Mouse (Mus musculus): ENCODE measurements around the gene 1700122O11Rik. TPM values are rescaled to one million over a fixed set of nuclear protein-coding genes. Genes with fewer than 3 reads are reported as not detected.

The 1700122O11Rik gene
- polyA plus RNA-seq, 1 experiment, result not detected

DNA sequence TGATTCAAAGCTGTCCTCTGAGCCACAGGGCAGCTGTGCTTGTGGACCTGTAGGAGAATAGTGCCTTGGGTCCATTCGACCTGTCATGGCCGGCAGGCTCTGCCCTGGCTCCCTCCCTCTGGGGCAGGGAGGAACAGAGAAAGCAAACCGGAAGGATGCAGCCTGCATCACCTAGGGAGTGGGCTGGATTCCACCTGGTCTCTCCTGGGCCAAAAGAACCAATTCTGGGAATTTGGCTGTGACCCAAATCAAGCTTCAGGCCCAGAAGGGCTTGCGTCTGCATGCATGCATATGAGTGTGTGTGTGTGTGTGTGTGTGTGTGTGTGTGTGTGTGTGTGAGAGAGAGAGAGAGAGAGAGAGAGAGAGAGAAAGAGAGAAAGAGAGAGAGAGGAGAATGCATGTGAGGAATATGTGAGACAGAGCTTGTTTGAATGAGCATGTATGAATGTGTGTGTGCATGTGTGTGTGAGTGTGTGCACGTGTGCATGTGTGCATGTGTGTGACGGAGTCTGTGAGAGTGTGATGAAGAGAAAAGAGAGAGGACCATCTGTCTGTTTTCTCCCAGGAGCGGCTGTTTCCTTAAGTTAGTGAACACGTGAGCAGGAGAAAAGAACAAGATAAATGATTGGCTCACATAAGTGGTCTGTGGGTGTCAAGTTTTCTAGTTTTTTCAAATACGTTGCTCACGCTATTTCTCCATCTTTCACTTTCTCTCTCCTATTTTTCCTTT lies 14.4 kb upstream of the 1700122O11Rik start:
- Histone ChIP-seq H3K4me3 (ENCODE audit: insufficient read depth, low read depth, low read length) (no peak overlapping the region), H3K27ac (ENCODE audit: insufficient read depth, low read depth, low read length) (no peak overlapping the region), H3K4me1 (ENCODE audit: control insufficient read depth, insufficient read depth, low read length) (peaks cover 8% of the 10 kb centered on the region)
- TF ChIP-seq CTCF (IDR thresholded peaks at IDR 0.05; ENCODE audit: insufficient read depth, low read depth, low read length), result no peak
- TF ChIP-seq POLR2A (IDR thresholded peaks at IDR 0.05; ENCODE audit: insufficient read depth, low read depth, low read length), result no peak
- WGBS, result 85% methylated on average over 10 of the region's 10 CpGs

DNA sequence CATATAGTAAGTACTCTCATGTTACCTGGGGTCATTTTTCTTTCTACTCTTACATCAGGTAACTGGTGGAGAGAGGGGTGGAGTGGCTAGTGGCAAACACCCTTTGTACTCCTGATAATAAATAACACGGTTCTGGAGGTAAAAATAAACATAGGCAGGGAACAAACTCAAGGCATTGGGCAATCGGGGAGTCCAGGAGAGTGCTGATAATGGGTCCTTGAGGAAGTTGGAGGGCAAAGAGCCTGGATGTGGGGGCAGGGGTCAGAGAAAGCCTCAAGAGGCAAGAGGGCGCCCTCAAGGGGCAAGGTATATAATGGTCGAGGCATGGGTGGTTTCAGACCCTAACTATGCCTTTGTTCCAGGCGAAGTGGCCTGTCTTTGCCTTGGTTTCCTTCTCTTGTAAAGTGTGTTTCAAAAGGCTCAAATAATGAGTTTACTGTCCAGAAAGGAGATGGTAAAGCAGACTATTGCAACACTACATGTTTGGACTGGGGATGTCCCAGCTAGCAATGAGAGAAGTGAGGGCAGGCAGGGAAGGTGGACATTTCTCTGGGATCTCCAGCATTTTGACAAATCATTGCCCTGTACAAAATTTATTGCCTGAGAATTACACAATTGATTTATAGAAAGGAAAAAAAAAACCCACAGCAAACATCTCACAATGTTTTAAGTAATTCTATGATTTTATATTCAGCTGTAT lies 13.7 kb upstream of the 1700122O11Rik start:
- peaks cover 1% of the 10 kb centered on the region for H3K4me1 ChIP-seq (ENCODE audit: control insufficient read depth, insufficient read depth, low read length)
- 85% methylated on average over 5 of the region's 5 CpGs for WGBS
- TF ChIP-seq POLR2A (IDR thresholded peaks at IDR 0.05; ENCODE audit: insufficient read depth, low read depth, low read length) (no peak), CTCF (IDR thresholded peaks at IDR 0.05; ENCODE audit: insufficient read depth, low read depth, low read length) (no peak)
- no peak overlapping the region for H3K4me3 ChIP-seq (ENCODE audit: insufficient read depth, low read depth, low read length)
- no peak overlapping the region for H3K27ac ChIP-seq (ENCODE audit: insufficient read depth, low read depth, low read length)

GRCm38 (mm10) chr17:48045631-48046030 lies 7.5 kb upstream of the 1700122O11Rik start:
- Histone ChIP-seq H3K27ac (ENCODE audit: insufficient read depth, low read depth, low read length) (no peak overlapping the region), H3K4me1 (ENCODE audit: control insufficient read depth, insufficient read depth, low read length) (no peaks in the 10 kb centered on the region), H3K4me3 (ENCODE audit: insufficient read depth, low read depth, low read length) (no peak overlapping the region)
- TF ChIP-seq POLR2A (IDR thresholded peaks at IDR 0.05; ENCODE audit: insufficient read depth, low read depth, low read length) (no peak), CTCF (IDR thresholded peaks at IDR 0.05; ENCODE audit: insufficient read depth, low read depth, low read length) (peak; percentile 39; the same call in 1 of the 2 replicates)
- 52% methylated on average over 4 of the region's 4 CpGs for WGBS

GRCm38 (mm10) chr17:48043154-48043880 lies 5.2 kb upstream of the 1700122O11Rik start:
- H3K27ac ChIP-seq (ENCODE audit: insufficient read depth, low read depth, low read length), result no peak overlapping the region
- H3K4me1 ChIP-seq (ENCODE audit: control insufficient read depth, insufficient read depth, low read length), result peaks cover 4% of the 10 kb centered on the region
- TF ChIP-seq CTCF (IDR thresholded peaks at IDR 0.05; ENCODE audit: insufficient read depth, low read depth, low read length) (no peak), POLR2A (IDR thresholded peaks at IDR 0.05; ENCODE audit: insufficient read depth, low read depth, low read length) (no peak)
- 82% methylated on average over 5 of the region's 5 CpGs for WGBS
- no peak overlapping the region for H3K4me3 ChIP-seq (ENCODE audit: insufficient read depth, low read depth, low read length)

GRCm38 (mm10) chr17:48041351-48042287 lies 3.5 kb upstream of the 1700122O11Rik start:
- no peak overlapping the region for H3K27ac ChIP-seq (ENCODE audit: insufficient read depth, low read depth, low read length)
- no peak for TF ChIP-seq CTCF (IDR thresholded peaks at IDR 0.05; ENCODE audit: insufficient read depth, low read depth, low read length)
- no peak for TF ChIP-seq POLR2A (IDR thresholded peaks at IDR 0.05; ENCODE audit: insufficient read depth, low read depth, low read length)
- WGBS, result 28% methylated on average over 29 of the region's 29 CpGs
- H3K4me1 ChIP-seq (ENCODE audit: control insufficient read depth, insufficient read depth, low read length), result peaks cover 4% of the 10 kb centered on the region
- H3K4me3 ChIP-seq (ENCODE audit: insufficient read depth, low read depth, low read length), result no peak overlapping the region

- Histone ChIP-seq H3K4me3 (ENCODE audit: insufficient read depth, low read depth, low read length) (no peak overlapping the region), H3K4me1 (ENCODE audit: control insufficient read depth, insufficient read depth, low read length) (peaks cover 4% of the 10 kb centered on the region), H3K27ac (ENCODE audit: insufficient read depth, low read depth, low read length) (no peak overlapping the region)
- WGBS, result 33% methylated on average over 14 of the region's 14 CpGs
- no peak for TF ChIP-seq CTCF (IDR thresholded peaks at IDR 0.05; ENCODE audit: insufficient read depth, low read depth, low read length)
- TF ChIP-seq POLR2A (IDR thresholded peaks at IDR 0.05; ENCODE audit: insufficient read depth, low read depth, low read length), result no peak
Measured at GRCm38 (mm10) chr17:48039232-48039866, 1.3 kb upstream of the 1700122O11Rik start.

DNA sequence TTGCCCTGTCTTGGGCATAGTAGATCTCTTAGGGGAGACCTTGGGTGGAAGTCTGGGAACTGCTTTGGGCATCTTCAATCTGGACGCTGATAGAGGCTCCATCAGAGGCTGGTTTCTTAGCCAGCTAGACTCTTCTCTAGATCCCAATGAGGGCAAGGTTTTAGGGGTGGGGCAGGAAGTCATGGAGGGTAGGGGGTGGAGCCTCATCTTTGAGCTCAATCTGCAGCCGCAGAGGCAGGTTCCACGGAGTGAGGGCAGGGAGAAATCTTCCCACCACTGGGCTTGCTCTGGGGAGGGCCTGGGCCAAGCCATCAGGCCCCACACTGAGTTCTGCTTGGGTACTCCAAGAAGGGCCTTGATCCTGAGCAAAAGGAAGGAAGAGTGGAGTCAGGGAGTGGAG lies 1.2 kb downstream of the 1700122O11Rik start:
- no peak overlapping the region for H3K4me3 ChIP-seq (ENCODE audit: insufficient read depth, low read depth, low read length)
- WGBS, result 91% methylated on average over 3 of the region's 3 CpGs
- H3K27ac ChIP-seq (ENCODE audit: insufficient read depth, low read depth, low read length), result no peak overlapping the region
- no peak for TF ChIP-seq CTCF (IDR thresholded peaks at IDR 0.05; ENCODE audit: insufficient read depth, low read depth, low read length)
- no peak for TF ChIP-seq POLR2A (IDR thresholded peaks at IDR 0.05; ENCODE audit: insufficient read depth, low read depth, low read length)
- H3K4me1 ChIP-seq (ENCODE audit: control insufficient read depth, insufficient read depth, low read length), result peaks cover 4% of the 10 kb centered on the region

Data from olfactory bulb, adult 2 months (tissue).